ENCODE assay signal across 9 mouse cellular contexts in genomic region chr13:68707296-68707747, GRCm38 (mm10).
DNase-seq lines count a peak whose midpoint lies in the region; ATAC-seq and TF ChIP-seq lines count a peak whose summit lies in the region.
"Had no signal": no experiment of that assay in that cellular context is flagged by ENCODE, and none has a peak within 500 bp of the region (broad histone marks: within the 10 kb centered on the region; RNA-seq: fewer than 3 reads in every experiment).

No protein-coding gene starts in this region.

- no peaks in the 10 kb centered on the region for H3K36me3 ChIP-seq in kidney, embryonic 16.5 days (ENCODE audit: insufficient read depth, low read length)
- no peaks in the 10 kb centered on the region for H3K36me3 ChIP-seq in intestine, postnatal 0 days (ENCODE audit: control insufficient read depth, insufficient read depth)
- H3K36me3 ChIP-seq: embryonic facial prominence, embryonic 12.5 days had no signal

- no peaks in the 10 kb centered on the region for H3K27me3 ChIP-seq in kidney, embryonic 16.5 days (ENCODE audit: insufficient read depth, low read length)
- H3K27me3 ChIP-seq in intestine, postnatal 0 days (replicated peaks; ENCODE audit: control insufficient read depth, insufficient read depth, low read length) = no peaks in the 10 kb centered on the region
- H3K27me3 ChIP-seq: embryonic facial prominence, embryonic 12.5 days had no signal

- TF ChIP-seq CTCF in intestine, postnatal 0 days (IDR thresholded peaks at IDR 0.05; ENCODE audit: low read depth) = no peak

- H3K9ac ChIP-seq in kidney, embryonic 16.5 days (replicated peaks; ENCODE audit: low read length) = no peak overlapping the region
- no peak overlapping the region for H3K9ac ChIP-seq in intestine, postnatal 0 days (ENCODE audit: low read depth, low read length)
- H3K9ac ChIP-seq: embryonic facial prominence, embryonic 12.5 days had no signal

- WGBS in kidney, embryonic 16.5 days = 80% methylated on average over 6 of the region's 6 CpGs
- 86% methylated on average over 6 of the region's 6 CpGs for WGBS in intestine, postnatal 0 days

- H3K9me3 ChIP-seq in kidney, embryonic 16.5 days (ENCODE audit: low read length) = no peaks in the 10 kb centered on the region
- no peaks in the 10 kb centered on the region for H3K9me3 ChIP-seq in intestine, postnatal 0 days (ENCODE audit: control insufficient read depth)
- H3K9me3 ChIP-seq: embryonic facial prominence, embryonic 12.5 days had no signal

- peak; percentile 11 to 22 for DNase-seq in kidney, postnatal 4 days
- DNase-seq in cerebellum, adult 9-10 months = peak; percentile 18
- DNase-seq in layer of hippocampus, adult 9-10 months (ENCODE audit: low spot score) = peak; percentile 36
- peak; percentile 10 for DNase-seq in ovary, postnatal 36 days (ENCODE audit: low spot score)
- DNase-seq in thymus, postnatal 36 days = no peak
- no peak for DNase-seq in heart, adult 18-20 months

- no peak overlapping the region for H3K4me3 ChIP-seq in kidney, embryonic 16.5 days (ENCODE audit: low read length)
- no peak overlapping the region for H3K4me3 ChIP-seq in intestine, postnatal 0 days (ENCODE audit: low read depth, low read length)
- H3K4me3 ChIP-seq: embryonic facial prominence, embryonic 12.5 days had no signal

- ATAC-seq in kidney, embryonic 16.5 days (ENCODE audit: low FRiP score, low TSS enrichment) = no peak
- ATAC-seq in intestine, postnatal 0 days = no peak

- no peak overlapping the region for H3K4me2 ChIP-seq in kidney, embryonic 16.5 days (replicated peaks; ENCODE audit: low read depth, low read length)
- H3K4me2 ChIP-seq in intestine, postnatal 0 days (replicated peaks; ENCODE audit: low read depth) = no peak overlapping the region
- H3K4me2 ChIP-seq: embryonic facial prominence, embryonic 12.5 days had no signal

- H3K4me1 ChIP-seq in kidney, embryonic 16.5 days (ENCODE audit: insufficient read depth, low read length) = no peaks in the 10 kb centered on the region
- H3K4me1 ChIP-seq in intestine, postnatal 0 days (replicated peaks; ENCODE audit: control insufficient read depth, insufficient read depth, low read length) = no peaks in the 10 kb centered on the region
- H3K4me1 ChIP-seq: embryonic facial prominence, embryonic 12.5 days had no signal

- H3K27ac ChIP-seq in kidney, embryonic 16.5 days (ENCODE audit: low read length) = no peak overlapping the region
- no peak overlapping the region for H3K27ac ChIP-seq in intestine, postnatal 0 days (ENCODE audit: low read depth, low read length)
- H3K27ac ChIP-seq: embryonic facial prominence, embryonic 12.5 days had no signal

Comparison
In these comparisons a context has a peak if more than half of its experiments do, and no peak if none do; other contexts are left out.
1. DNase-seq: peak in kidney, postnatal 4 days (2 of 2), cerebellum, adult 9-10 months (single experiment), layer of hippocampus, adult 9-10 months (single experiment) and ovary, postnatal 36 days (single experiment); none in thymus, postnatal 36 days (0 of 2) and heart, adult 18-20 months (0 of 2).